Mouse (Mus musculus) lung, postnatal 0 days (tissue): ENCODE data around the gene Phlpp1. TPM values are rescaled to one million over a fixed set of nuclear protein-coding genes. Genes with fewer than 3 reads are reported as not detected.

Experiments used
- ATAC-seq: fragments of 200-750 bp; cut with Nextera tagmentation; 2 replicates; pipeline ENCODE4 v1.8.0; 2017; ENCODE audit warnings: moderate library complexity
- DNase-seq: peaks from one replicate; pipeline ENCODE4 v3.0.0-alpha.2; 2016; ENCODE audit warnings: low spot score
- H3K27ac ChIP-seq: fragments of 300-500 bp; sonication (generic); 2 replicates; pipeline ENCODE4 v1.5.1; 2014; ENCODE audit warnings: antibody characterized with exemption, mild to moderate bottlenecking, low read length, mixed read lengths
- H3K27me3 ChIP-seq: fragments of 300-500 bp; sonication (generic); replicated peaks from 2 replicates; pipeline ENCODE4 v1.6.1; 2014; ENCODE audit warnings: low read length, mixed read lengths; ENCODE audit not compliant: insufficient read depth
- H3K36me3 ChIP-seq: fragments of 300-500 bp; sonication (generic); 2 replicates; pipeline ENCODE4 v1.6.1; 2014; ENCODE audit warnings: low read length, mixed read lengths; ENCODE audit not compliant: insufficient read depth
- H3K4me1 ChIP-seq: fragments of 300-500 bp; sonication (generic); 2 replicates; pipeline ENCODE4 v1.6.1; 2014; ENCODE audit warnings: antibody characterized with exemption, low read depth, low read length, mixed read lengths; ENCODE audit not compliant: insufficient read depth
- H3K4me2 ChIP-seq: fragments of 300-500 bp; sonication (generic); replicated peaks from 2 replicates; pipeline ENCODE4 v1.6.1; 2014; ENCODE audit warnings: low read depth, mild to moderate bottlenecking, low read length, moderate library complexity, mixed read lengths
- H3K4me3 ChIP-seq: fragments of 300-500 bp; sonication (generic); 2 replicates; pipeline ENCODE4 v1.5.1; 2014; ENCODE audit warnings: low read depth, low read length
- H3K9ac ChIP-seq: fragments of 300-500 bp; sonication (generic); replicated peaks from 2 replicates; pipeline ENCODE4 v1.6.1; 2014; ENCODE audit warnings: low read depth, mild to moderate bottlenecking
- H3K9me3 ChIP-seq: fragments of 300-500 bp; sonication (generic); 2 replicates; pipeline ENCODE4 v1.6.1; 2016; ENCODE audit warnings: low read length, mixed read lengths
- CTCF ChIP-seq: IDR thresholded peaks from 2 replicates; pipeline ENCODE4 v1.5.1; 2016; ENCODE audit warnings: antibody characterized with exemption, mild to moderate bottlenecking
- EP300 ChIP-seq: IDR thresholded peaks from 2 replicates; pipeline ENCODE4 v1.6.1; 2016; ENCODE audit warnings: antibody characterized with exemption, mild to moderate bottlenecking, control low read depth
- WGBS: fragments of 180-500 bp; shearing (Covaris S2); extraction: QIAGEN DNeasy Blood & Tissue Kit; methylation state at CpG from one replicate; pipeline ENCODE4 v1.1.7; 2014; 5-methylcytosine and 5-hydroxymethylcytosine counted together
- polyA plus RNA-seq: library from polyadenylated mRNA; unstranded; fragments of >200 nt; fragmentation: Nextera tagmentation; extraction: Ambion mirVana; gene quantifications from 2 replicates; pipeline ENCODE4 v1.2.1, GENCODE M21; 2015

Gene Phlpp1
- polyA plus RNA-seq, 1 experiment from 2014 or later, result 4.3 TPM

GRCm38 (mm10) chr1:106208581-106208980, 37.0 kb downstream of the Phlpp1 start:
- DNase-seq (no peak), ATAC-seq (no peak)
- Histone ChIP-seq H3K4me1 (no peaks in the 10 kb centered on the region; the same call in 1 of the 2 replicates), H3K4me2 (no peak overlapping the region), H3K9ac (no peak overlapping the region), H3K27ac (no peak overlapping the region), H3K9me3 (no peaks in the 10 kb centered on the region), H3K36me3 (no peaks in the 10 kb centered on the region), H3K4me3 (no peak overlapping the region), H3K27me3 (no peaks in the 10 kb centered on the region)
- WGBS, result 78% methylated on average over 5 of the region's 5 CpGs
- TF ChIP-seq CTCF, result no peak
- no peak for TF ChIP-seq EP300

DNA sequence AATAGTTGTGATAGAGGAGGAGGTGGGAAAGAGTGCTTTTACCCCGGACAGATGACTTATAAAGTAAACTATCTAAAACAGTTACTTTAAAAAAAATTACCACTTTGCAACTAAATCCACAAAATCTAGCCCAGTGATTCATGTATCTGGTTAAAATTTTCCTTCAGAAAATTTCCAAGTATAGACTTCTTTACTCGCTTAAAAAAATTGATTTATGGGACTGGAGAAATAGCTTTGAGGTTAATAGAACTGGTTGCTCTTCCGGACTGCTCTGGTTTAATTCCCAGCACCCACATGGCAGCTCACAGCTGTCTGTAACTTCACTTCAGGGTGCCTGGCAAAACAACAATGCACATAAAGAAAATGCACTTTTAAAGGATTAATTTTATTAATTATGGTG, 38.9 kb downstream of the Phlpp1 start:
- Histone ChIP-seq H3K9me3 (no peaks in the 10 kb centered on the region), H3K9ac (no peak overlapping the region), H3K27ac (no peak overlapping the region), H3K4me3 (no peak overlapping the region), H3K4me2 (no peak overlapping the region), H3K27me3 (no peaks in the 10 kb centered on the region), H3K36me3 (no peaks in the 10 kb centered on the region), H3K4me1 (no peaks in the 10 kb centered on the region)
- ATAC-seq, result no peak
- WGBS, result 59% methylated on average over 3 of the region's 3 CpGs
- no peak for TF ChIP-seq EP300
- no peak for TF ChIP-seq CTCF
- DNase-seq, result no peak

DNA sequence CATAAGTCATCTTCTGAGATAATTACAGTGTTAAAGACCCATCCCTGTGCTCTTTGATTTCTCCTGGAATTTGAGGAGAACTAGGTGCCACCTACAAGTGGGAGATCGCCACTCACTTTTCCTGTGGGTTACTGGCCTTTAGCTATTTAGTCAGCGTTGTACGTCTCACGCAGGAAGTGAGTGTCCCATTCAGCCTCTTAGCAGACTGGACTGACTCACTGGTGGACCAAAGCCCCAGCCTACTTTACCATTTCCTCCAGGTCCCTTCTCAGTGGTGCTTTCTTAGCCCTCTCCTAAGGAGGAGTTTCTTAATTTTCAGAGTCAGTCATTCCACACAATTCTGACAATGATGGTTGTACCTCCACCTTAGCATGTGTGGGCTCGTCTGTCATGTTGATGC, 39.6 kb downstream of the Phlpp1 start:
- Histone ChIP-seq H3K9me3 (no peaks in the 10 kb centered on the region), H3K27me3 (no peaks in the 10 kb centered on the region), H3K27ac (no peak overlapping the region), H3K4me3 (no peak overlapping the region), H3K4me2 (no peak overlapping the region), H3K9ac (no peak overlapping the region), H3K36me3 (no peaks in the 10 kb centered on the region), H3K4me1 (no peaks in the 10 kb centered on the region)
- DNase-seq (no peak), ATAC-seq (no peak)
- no peak for TF ChIP-seq EP300
- no peak for TF ChIP-seq CTCF
- WGBS, result 82% methylated on average over 5 of the region's 5 CpGs

- no peak for TF ChIP-seq CTCF
- no peak for TF ChIP-seq EP300
- Histone ChIP-seq H3K4me1 (no peaks in the 10 kb centered on the region), H3K9ac (no peak overlapping the region), H3K36me3 (no peaks in the 10 kb centered on the region), H3K27me3 (no peaks in the 10 kb centered on the region), H3K4me2 (no peak overlapping the region), H3K9me3 (no peaks in the 10 kb centered on the region; the same call in 1 of the 2 replicates), H3K27ac (no peak overlapping the region), H3K4me3 (no peak overlapping the region)
- ATAC-seq (peak; percentile 53; the same call in 1 of the 2 replicates), DNase-seq (no peak)
- 53% methylated on average over 6 of the region's 6 CpGs for WGBS
Observed at GRCm38 (mm10) chr1:106220431-106220830, 48.9 kb downstream of the Phlpp1 start.

- H3K4me2 ChIP-seq, result no peak overlapping the region
- DNase-seq (no peak), ATAC-seq (no peak)
- H3K27ac ChIP-seq, result no peak overlapping the region
- H3K9ac ChIP-seq, result no peak overlapping the region
- TF ChIP-seq EP300, result no peak
- TF ChIP-seq CTCF, result no peak
- no peaks in the 10 kb centered on the region for H3K4me1 ChIP-seq
- no peaks in the 10 kb centered on the region for H3K27me3 ChIP-seq
- H3K36me3 ChIP-seq, result no peaks in the 10 kb centered on the region
- H3K9me3 ChIP-seq, result no peaks in the 10 kb centered on the region; the same call in 1 of the 2 replicates
- H3K4me3 ChIP-seq, result no peak overlapping the region
- WGBS, result 97% methylated on average over 1 of the region's 1 CpGs
Observed at GRCm38 (mm10) chr1:106221371-106221770, 49.8 kb downstream of the Phlpp1 start.

DNA sequence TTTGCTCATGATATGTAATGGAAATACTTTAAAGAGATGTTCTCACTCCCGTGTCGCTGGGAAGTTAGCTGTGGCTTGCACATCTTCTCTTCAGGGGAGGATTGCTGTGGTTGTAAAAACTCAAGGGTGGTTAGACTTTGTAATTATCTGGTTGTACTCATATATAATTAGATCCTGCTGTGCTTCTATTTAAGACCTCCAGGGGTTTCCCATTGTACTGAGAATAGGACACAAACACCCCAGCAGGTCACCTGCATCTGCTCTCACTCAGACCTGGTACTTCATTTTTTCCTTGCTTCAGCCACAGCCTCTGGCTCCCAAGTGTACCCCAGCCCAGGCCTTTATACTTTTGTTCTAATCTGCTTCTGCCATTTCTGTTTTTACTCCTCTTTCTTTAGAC, 50.4 kb downstream of the Phlpp1 start:
- Histone ChIP-seq H3K27ac (no peak overlapping the region), H3K4me3 (no peak overlapping the region), H3K9ac (no peak overlapping the region), H3K27me3 (no peaks in the 10 kb centered on the region), H3K36me3 (no peaks in the 10 kb centered on the region), H3K4me1 (no peaks in the 10 kb centered on the region), H3K4me2 (no peak overlapping the region), H3K9me3 (no peaks in the 10 kb centered on the region; the same call in 1 of the 2 replicates)
- TF ChIP-seq CTCF (no peak), EP300 (no peak)
- DNase-seq, result no peak
- ATAC-seq, result no peak
- WGBS, result 74% methylated on average over 2 of the region's 2 CpGs

DNA sequence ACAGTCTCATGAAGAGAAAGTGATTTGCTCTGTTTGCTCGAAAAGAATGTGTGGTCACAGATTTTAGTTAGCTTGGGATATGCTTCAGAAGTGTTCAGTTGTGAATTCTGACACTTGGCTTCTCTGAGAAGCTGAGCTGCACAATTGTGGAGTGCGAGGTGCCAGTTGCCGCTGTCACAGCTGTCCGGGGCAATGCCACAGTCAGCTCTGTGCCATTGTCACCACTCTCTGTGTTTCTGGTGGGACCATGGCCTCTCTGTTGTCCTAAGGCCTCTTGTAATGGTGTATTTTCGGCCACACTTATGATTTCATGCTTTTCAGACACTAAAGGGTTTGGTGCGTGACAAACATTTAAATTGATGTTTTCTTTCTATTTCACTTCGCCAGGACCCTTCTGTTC, 55.1 kb downstream of the Phlpp1 start:
- 78% methylated on average over 7 of the region's 7 CpGs for WGBS
- no peak overlapping the region for H3K9ac ChIP-seq
- TF ChIP-seq EP300, result no peak
- no peak for TF ChIP-seq CTCF
- no peak for ATAC-seq
- no peaks in the 10 kb centered on the region for H3K27me3 ChIP-seq
- no peaks in the 10 kb centered on the region; the same call in 1 of the 2 replicates for H3K9me3 ChIP-seq
- no peaks in the 10 kb centered on the region for H3K4me1 ChIP-seq
- no peak overlapping the region for H3K27ac ChIP-seq
- DNase-seq, result no peak
- no peak overlapping the region for H3K4me2 ChIP-seq
- H3K4me3 ChIP-seq, result no peak overlapping the region
- H3K36me3 ChIP-seq, result no peaks in the 10 kb centered on the region
